Mouse (Mus musculus) MEL (cell line): Measurements from ENCODE around the gene Ltbp3. TPM values are rescaled to one million over a fixed set of nuclear protein-coding genes. Genes with fewer than 3 reads are reported as not detected.

ENCODE experiments used
- DNase-seq: peaks from one replicate; pipeline ENCODE4 v3.0.0; 2011; ENCODE audit warnings: low read depth, low spot score
- H3K27ac ChIP-seq: 2 replicates; pipeline ENCODE4 v1.5.1; 2012; ENCODE audit warnings: low read depth, mild to moderate bottlenecking, control low read depth, low read length, moderate library complexity; ENCODE audit not compliant: control insufficient read depth
- H3K27me3 ChIP-seq, 2 experiments: fragments of 150-350 bp in 1 of 2; sonication (generic) in 1 of 2; 2 replicates each; pipeline ENCODE4 v1.6.1; 2012; ENCODE audit warnings: low read length in 2 of 2, mild to moderate bottlenecking in 2 of 2, improper control_type of control experiment in 1 of 2, moderate library complexity in 1 of 2; ENCODE audit not compliant: insufficient read depth in 2 of 2, control insufficient read depth in 1 of 2
- H3K36me3 ChIP-seq, 2 experiments: 2 replicates each; pipeline ENCODE4 v1.6.1; 2012 to 2014; ENCODE audit warnings: low read length in 2 of 2, improper control_type of control experiment in 1 of 2, inconsistent platforms in 1 of 2, mild to moderate bottlenecking in 1 of 2; ENCODE audit not compliant: insufficient read depth in 2 of 2, control insufficient read depth in 1 of 2
- H3K4me1 ChIP-seq, 2 experiments: fragments of 150-350 bp in 1 of 2; sonication (generic) in 1 of 2; 2 replicates each; pipeline ENCODE4 v1.6.1; 2012; ENCODE audit warnings: low read length in 2 of 2, improper control_type of control experiment in 1 of 2, mild to moderate bottlenecking in 1 of 2; ENCODE audit not compliant: insufficient read depth in 2 of 2, control insufficient read depth in 1 of 2
- H3K4me3 ChIP-seq, 2 experiments: fragments of 150-350 bp in 1 of 2; sonication (generic) in 1 of 2; 2 replicates each; pipeline ENCODE4 v1.5.1; 2012; ENCODE audit warnings: low read depth in 2 of 2, low read length in 2 of 2, mild to moderate bottlenecking in 2 of 2, moderate library complexity in 2 of 2, control low read depth in 1 of 2, improper control_type of control experiment in 1 of 2; ENCODE audit not compliant: control insufficient read depth in 1 of 2, insufficient read depth in 1 of 2
- H3K79me2 ChIP-seq: 2 replicates; pipeline ENCODE4 v1.6.1; 2012; ENCODE audit warnings: mild to moderate bottlenecking, low read length, moderate library complexity; ENCODE audit not compliant: control insufficient read depth, poor library complexity, insufficient read depth
- H3K9ac ChIP-seq: 2 replicates; pipeline ENCODE4 v1.6.1; 2012; ENCODE audit warnings: low read depth, mild to moderate bottlenecking, control low read depth, low read length, moderate library complexity; ENCODE audit not compliant: control insufficient read depth, poor library complexity, severe bottlenecking
- H3K9me3 ChIP-seq: fragments of 150-350 bp; sonication (generic); replicated peaks from 2 replicates; pipeline ENCODE4 v1.6.1; 2012; ENCODE audit warnings: mild to moderate bottlenecking, low read length, improper control_type of control experiment, moderate library complexity; ENCODE audit not compliant: insufficient read depth
- CHD2 ChIP-seq: IDR thresholded peaks from 2 replicates; pipeline ENCODE4 v1.6.1; 2011; ENCODE audit warnings: low read length, improper control_type of control experiment
- CTCF ChIP-seq, 3 experiments: IDR thresholded peaks in 2 of 3; conservative IDR thresholded peaks in 1 of 3; 2 replicates each; pipeline ENCODE4 v1.5.1; 2011 to 2012; ENCODE audit warnings: low read length in 3 of 3, low read depth in 2 of 3, mild to moderate bottlenecking in 2 of 3, improper control_type of control experiment in 1 of 3, inconsistent platforms in 1 of 3, mixed read lengths in 1 of 3, moderate library complexity in 1 of 3; ENCODE audit not compliant: control insufficient read depth in 1 of 3, insufficient read depth in 1 of 3, poor library complexity in 1 of 3, severe bottlenecking in 1 of 3
- EP300 ChIP-seq, 2 experiments: IDR thresholded peaks; 2 replicates each; pipeline ENCODE4 v1.6.1; 2011; ENCODE audit warnings: improper control_type of control experiment in 2 of 2, low read length in 2 of 2, low read depth in 1 of 2, mild to moderate bottlenecking in 1 of 2
- ETS1 ChIP-seq: IDR thresholded peaks from 2 replicates; pipeline ENCODE4 v1.6.1; 2012; ENCODE audit warnings: low read depth, mild to moderate bottlenecking, inconsistent platforms, low read length, improper control_type of control experiment, moderate library complexity
- GABPA ChIP-seq: IDR thresholded peaks from 2 replicates; pipeline ENCODE4 v1.6.1; 2012; ENCODE audit warnings: low read depth, mild to moderate bottlenecking, inconsistent platforms, low read length, improper control_type of control experiment, moderate library complexity
- HCFC1 ChIP-seq: IDR thresholded peaks from 2 replicates; pipeline ENCODE4 v1.6.1; 2012; ENCODE audit warnings: low read depth, mild to moderate bottlenecking, inconsistent platforms, low read length, improper control_type of control experiment, moderate library complexity
- JUND ChIP-seq: IDR thresholded peaks from 2 replicates; pipeline ENCODE4 v1.6.1; 2011; ENCODE audit warnings: low read depth, mild to moderate bottlenecking, improper control_type of control experiment, low read length
- MXI1 ChIP-seq: IDR thresholded peaks from 2 replicates; pipeline ENCODE4 v1.6.1; 2011; ENCODE audit warnings: mild to moderate bottlenecking, low read depth, low read length, improper control_type of control experiment
- MYB ChIP-seq: IDR thresholded peaks from 2 replicates; pipeline ENCODE4 v1.6.1; 2011; ENCODE audit warnings: mild to moderate bottlenecking, low read depth, low read length, improper control_type of control experiment
- MYC ChIP-seq: IDR thresholded peaks from 2 replicates; pipeline ENCODE4 v1.6.1; 2011; ENCODE audit warnings: low read depth, mild to moderate bottlenecking, low read length, improper control_type of control experiment, moderate library complexity
- NELFE ChIP-seq: IDR thresholded peaks from 2 replicates; pipeline ENCODE4 v1.6.1; 2011; ENCODE audit warnings: low read depth, low read length, improper control_type of control experiment
- NRF1 ChIP-seq: IDR thresholded peaks from 2 replicates; pipeline ENCODE4 v1.6.1; 2014; ENCODE audit warnings: low read depth, mild to moderate bottlenecking, inconsistent platforms, low read length, improper control_type of control experiment, moderate library complexity; ENCODE audit not compliant: poor library complexity, insufficient read depth, severe bottlenecking
- POLR2AphosphoS2 ChIP-seq: IDR thresholded peaks from 2 replicates; pipeline ENCODE4 v1.6.1; 2011; ENCODE audit warnings: low read length, improper control_type of control experiment
- RAD21 ChIP-seq: IDR thresholded peaks from 2 replicates; pipeline ENCODE4 v1.6.1; 2011; ENCODE audit warnings: mild to moderate bottlenecking, low read depth, low read length, improper control_type of control experiment
- RCOR1 ChIP-seq: IDR thresholded peaks from 2 replicates; pipeline ENCODE4 v1.6.1; 2012; ENCODE audit warnings: low read depth, mild to moderate bottlenecking, inconsistent platforms, low read length, improper control_type of control experiment
- SIN3A ChIP-seq: IDR thresholded peaks from 2 replicates; pipeline ENCODE4 v1.6.1; 2012; ENCODE audit warnings: low read length, improper control_type of control experiment, inconsistent platforms
- SMC3 ChIP-seq: IDR thresholded peaks from 2 replicates; pipeline ENCODE4 v1.6.1; 2011; ENCODE audit warnings: low read depth, low read length, improper control_type of control experiment
- TBP ChIP-seq: IDR thresholded peaks from 2 replicates; pipeline ENCODE4 v1.8.0; 2011; ENCODE audit warnings: low read depth, low read length, improper control_type of control experiment
- USF2 ChIP-seq, 2 experiments: IDR thresholded peaks; 2 replicates each; pipeline ENCODE4 v1.6.1; 2011 to 2012; ENCODE audit warnings: improper control_type of control experiment in 2 of 2, low read length in 2 of 2, borderline replicate concordance in 1 of 2, inconsistent platforms in 1 of 2, low read depth in 1 of 2, mild to moderate bottlenecking in 1 of 2; ENCODE audit not compliant: insufficient read depth in 1 of 2
- ZC3H11A ChIP-seq: IDR thresholded peaks from 2 replicates; pipeline ENCODE4 v1.6.1; 2012; ENCODE audit warnings: low read depth, mild to moderate bottlenecking, inconsistent platforms, low read length, improper control_type of control experiment
- ZKSCAN1 ChIP-seq: IDR thresholded peaks from 2 replicates; pipeline ENCODE4 v1.6.1; 2012; ENCODE audit warnings: low read depth, mild to moderate bottlenecking, inconsistent platforms, low read length, improper control_type of control experiment, moderate library complexity
- polyA plus RNA-seq, 2 experiments: library from polyadenylated mRNA; stranded (reverse) in 1 of 2; unstranded in 1 of 2; fragments of >175 nt in 1 of 2; fragments of >200 nt in 1 of 2; gene quantifications; 2 replicates each; pipeline versions ENCODE4 v1.2.1 to v1.2.4; 2012; ENCODE audit warnings: low replicate concordance in 2 of 2, low read depth in 1 of 2; ENCODE audit not compliant: insufficient read length in 2 of 2, insufficient read depth in 1 of 2, missing spikeins in 1 of 2
- total RNA-seq: library from RNA; depleted of rRNA; stranded (reverse); fragments of 300-350 nt; gene quantifications from 2 replicates; pipeline ENCODE4 v1.2.3, GENCODE M21; 2012

Ltbp3 gene
- total and polyA plus RNA-seq, 3 experiments: 0.39 TPM; not detected in 2

- no peak for TF ChIP-seq GABPA
- TF ChIP-seq CHD2: no peak
- TF ChIP-seq NRF1: no peak
- no peak for TF ChIP-seq POLR2AphosphoS2
- peak; percentile 87 to 95 (median 89) for TF ChIP-seq CTCF (IDR thresholded peaks at IDR 0.05 in 2 of 3, conservative IDR thresholded peaks at IDR 0.05 in 1 of 3; ENCODE audit: control insufficient read depth in 1 of 3, insufficient read depth in 1 of 3, low read depth in 2 of 3, low read length in 3 of 3, poor library complexity in 1 of 3, severe bottlenecking in 1 of 3)
- TF ChIP-seq MYB: no peak
- TF ChIP-seq SIN3A: peak; percentile 57; the same call in 1 of the 2 replicates
- no peak for TF ChIP-seq ZKSCAN1
- TF ChIP-seq EP300 (IDR thresholded peaks at IDR 0.05; ENCODE audit: low read depth in 1 of 2, low read length in 2 of 2): no peak
- TF ChIP-seq, all 39 proteins: peak for 7
Measured at GRCm38 (mm10) chr19:5786441-5787114, 45.9 kb downstream of the Ltbp3 start (continued).

- Histone ChIP-seq H3K36me3 (no peaks in the 10 kb centered on the region), H3K27me3 (no peaks in the 10 kb centered on the region), H3K9me3 (no peaks in the 10 kb centered on the region), H3K9ac (peak overlapping the region; percentile 60), H3K4me3 (peak overlapping the region; percentile 27 to 29; a peak in 3 of 4 replicates), H3K4me1 (peaks cover 0 to 11% of the 10 kb centered on the region in 2 experiments; a peak in 2 of 4 replicates), H3K79me2 (no peaks in the 10 kb centered on the region), H3K27ac (peak overlapping the region; percentile 65)
- TF ChIP-seq SMC3 (peak; percentile 89), HCFC1 (peak; percentile 35), RAD21 (peak; percentile 87), TBP (peak; percentile 97), MXI1 (peak; percentile 54), RCOR1 (0 out of 2 replicates have a peak, but pooled peaks have one; percentile 8), USF2 (IDR thresholded peaks at IDR 0.05; ENCODE audit: borderline replicate concordance in 1 of 2, insufficient read depth in 1 of 2, low read depth in 1 of 2, low read length in 2 of 2) (no peak), CTCF (IDR thresholded peaks at IDR 0.05 in 2 of 3, conservative IDR thresholded peaks at IDR 0.05 in 1 of 3; ENCODE audit: control insufficient read depth in 1 of 3, insufficient read depth in 1 of 3, low read depth in 2 of 3, low read length in 3 of 3, poor library complexity in 1 of 3, severe bottlenecking in 1 of 3) (peak; percentile 83 to 88 (median 86)), JUND (peak; percentile 23; the same call in 1 of the 2 replicates), SIN3A (peak; percentile 59; the same call in 1 of the 2 replicates), NELFE (no peak), ETS1 (peak; percentile 18), ZC3H11A (peak; percentile 87), MYB (no peak), MYC (no peak)
- peak; percentile 96 for DNase-seq
Measured at GRCm38 (mm10) chr19:5787128-5787635, 46.5 kb downstream of the Ltbp3 start.
